Mouse (Mus musculus) ES-CJ7 (cell line): ENCODE data around the gene Panx1.

Experiments
- DNase-seq: peaks from one replicate; pipeline ENCODE4 v3.0.0; 2011; ENCODE audit warnings: low read depth, low spot score

The Panx1 gene

DNA sequence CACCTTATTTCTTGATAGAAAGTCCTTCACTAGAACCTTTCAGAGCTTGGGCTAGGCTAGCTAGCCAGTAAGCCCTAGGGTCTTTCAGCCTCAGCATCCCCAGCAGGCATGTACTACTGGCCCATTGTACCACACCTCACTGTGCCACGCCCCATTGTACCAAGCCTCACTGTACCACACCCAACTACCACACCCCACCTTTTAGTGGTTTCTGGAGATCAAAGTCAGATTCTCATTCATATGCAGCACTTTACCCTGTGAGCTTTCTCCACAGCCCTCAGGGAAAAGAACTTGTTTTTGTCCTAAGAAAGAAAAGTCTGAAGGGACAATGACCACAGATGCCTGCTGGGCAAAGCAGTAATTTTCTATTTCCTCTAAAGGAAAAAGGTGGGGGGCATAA is 22.2 kb downstream of the Panx1 start:
- DNase-seq = peak; percentile 91

DNA sequence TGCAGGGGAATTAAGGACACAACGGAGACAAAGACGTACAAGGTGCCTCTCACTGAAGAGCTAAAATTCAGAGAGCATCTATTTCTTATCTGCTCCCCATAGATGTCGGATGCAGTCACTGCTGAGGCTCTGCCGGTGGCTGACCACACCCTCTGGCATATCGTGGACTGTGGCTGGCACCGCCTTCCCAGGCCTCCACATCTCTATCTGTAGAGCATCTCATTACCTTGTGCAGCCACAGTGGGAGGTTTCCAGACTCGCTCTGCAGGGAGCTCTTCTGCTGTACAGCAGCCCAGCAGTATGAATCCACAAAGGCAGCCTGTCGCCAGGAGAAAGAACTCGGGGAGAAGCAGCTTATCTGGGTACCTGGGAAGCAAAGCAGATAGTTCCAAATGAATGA is 24.1 kb downstream of the Panx1 start:
- DNase-seq = peak; percentile 50

DNA sequence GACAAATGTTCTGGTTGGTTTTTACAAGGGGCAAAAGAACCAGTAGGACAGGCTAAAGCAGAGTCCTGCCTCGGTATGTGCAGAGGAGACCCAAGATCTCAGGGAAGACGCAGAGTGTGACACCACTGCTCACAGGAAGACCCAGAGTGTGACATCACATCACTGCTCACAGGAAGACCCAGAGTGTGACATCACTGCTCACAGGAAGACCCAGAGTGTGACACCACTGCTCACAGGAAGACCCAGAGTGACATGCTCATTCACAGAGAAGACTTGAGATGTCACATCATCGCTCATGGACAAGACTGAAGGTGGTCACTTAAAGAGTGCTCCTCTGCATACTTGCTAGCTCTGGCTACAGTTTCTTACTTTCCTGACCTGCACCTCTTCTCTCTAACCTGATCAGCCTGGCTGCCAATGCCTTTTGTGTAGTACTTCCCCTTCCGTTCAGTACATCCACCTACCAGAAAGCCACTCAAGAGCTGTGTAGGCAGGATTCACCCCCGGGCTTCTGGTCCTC is 24.7 kb downstream of the Panx1 start:
- no peak for DNase-seq

DNA sequence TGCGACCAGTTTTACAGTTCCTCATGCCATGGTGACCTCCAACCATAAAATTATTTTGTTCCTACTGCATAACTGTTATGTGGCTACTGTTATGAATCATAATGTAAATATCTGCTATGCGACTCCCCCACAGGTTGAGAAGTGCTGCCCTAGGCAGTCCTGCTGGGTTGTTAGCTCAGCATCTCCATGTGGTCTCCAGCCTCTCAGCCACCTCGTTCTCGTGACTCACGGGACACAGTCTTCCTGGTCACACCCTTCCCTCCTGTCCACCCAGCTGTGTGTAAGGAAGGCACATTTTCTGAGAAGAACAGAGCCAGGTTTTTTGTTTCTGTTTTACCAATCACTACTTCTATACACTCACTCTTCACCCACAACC is 26.5 kb downstream of the Panx1 start:
- DNase-seq = no peak

DNA sequence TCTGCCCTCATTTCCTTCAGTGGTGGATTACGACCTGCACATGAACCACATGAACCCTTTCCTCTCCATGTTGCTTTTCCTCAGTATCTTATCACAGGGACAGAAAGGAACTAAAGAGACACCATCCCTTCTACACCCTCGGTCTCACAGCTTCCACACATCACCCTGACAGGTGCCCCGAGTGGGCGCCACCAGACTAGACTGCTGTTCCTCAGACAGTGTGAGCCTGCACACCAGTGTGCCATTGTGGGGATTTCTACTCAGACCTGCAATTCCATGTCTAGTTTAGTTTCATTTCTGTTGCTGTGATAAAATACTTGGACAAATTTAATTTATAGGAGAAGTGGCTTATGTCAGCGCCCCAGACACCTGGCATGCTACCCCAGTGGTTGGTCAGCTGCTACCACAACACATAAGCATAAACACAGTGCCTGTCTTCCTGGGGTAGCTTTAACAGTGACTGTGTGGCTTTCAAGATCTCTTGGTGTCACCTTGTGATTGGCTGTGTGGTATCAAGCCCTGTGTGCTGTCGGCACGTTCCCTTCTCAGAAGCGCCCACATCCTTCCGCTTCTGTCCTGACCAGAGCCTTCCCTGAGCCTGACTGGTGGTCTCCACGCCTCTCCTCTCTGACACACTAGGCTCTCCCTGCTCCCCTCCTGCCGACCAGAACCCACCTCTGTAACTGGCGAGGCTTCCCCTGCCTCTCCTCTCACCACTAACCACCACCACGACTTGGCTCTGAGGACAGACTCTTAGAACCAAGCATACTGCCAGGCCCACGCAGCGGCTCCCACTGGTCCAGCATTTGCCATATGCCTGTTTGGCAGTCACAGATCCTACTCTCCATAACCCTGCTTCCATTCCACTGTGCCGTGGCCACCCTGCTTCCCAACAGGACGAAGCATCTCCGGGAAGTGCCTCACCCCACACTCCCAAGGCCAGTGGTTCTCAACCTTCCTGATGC is 27.2 kb downstream of the Panx1 start:
- no peak for DNase-seq

DNA sequence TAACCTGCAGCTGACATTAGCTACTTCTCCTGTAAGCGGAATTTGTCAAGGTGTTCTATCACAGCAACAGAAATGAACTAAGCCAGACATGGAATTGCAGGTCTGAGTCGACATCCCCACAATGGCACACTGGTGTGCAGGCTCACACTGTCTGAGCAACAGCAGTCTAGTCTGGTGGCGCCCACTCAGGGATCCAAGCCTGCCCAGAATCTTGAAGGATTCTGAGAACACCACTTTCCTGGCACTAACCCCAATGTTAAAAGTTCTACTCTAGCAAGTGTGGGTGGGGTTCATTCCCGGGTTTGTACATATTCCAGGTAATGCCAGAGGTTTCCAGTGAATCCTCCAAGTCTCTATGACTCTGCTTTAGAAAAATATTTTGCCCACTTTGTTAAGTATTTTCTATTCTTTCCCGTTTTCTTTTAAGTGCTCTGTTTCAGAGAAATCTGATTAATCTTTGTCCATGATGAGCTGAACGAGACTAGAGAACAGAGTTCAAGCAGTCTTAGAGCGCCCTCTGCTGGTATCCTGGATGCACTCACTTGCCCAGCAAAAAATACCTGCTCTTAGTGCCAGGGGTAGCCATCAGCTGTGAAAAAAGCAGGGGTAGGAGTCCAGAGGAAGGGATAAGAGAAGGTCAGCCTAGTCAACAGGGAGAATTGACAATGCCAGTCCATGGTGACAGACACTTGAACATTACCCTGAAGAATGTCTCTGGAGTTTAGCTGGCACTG is 29.9 kb downstream of the Panx1 start:
- peak; percentile 79 for DNase-seq

DNA sequence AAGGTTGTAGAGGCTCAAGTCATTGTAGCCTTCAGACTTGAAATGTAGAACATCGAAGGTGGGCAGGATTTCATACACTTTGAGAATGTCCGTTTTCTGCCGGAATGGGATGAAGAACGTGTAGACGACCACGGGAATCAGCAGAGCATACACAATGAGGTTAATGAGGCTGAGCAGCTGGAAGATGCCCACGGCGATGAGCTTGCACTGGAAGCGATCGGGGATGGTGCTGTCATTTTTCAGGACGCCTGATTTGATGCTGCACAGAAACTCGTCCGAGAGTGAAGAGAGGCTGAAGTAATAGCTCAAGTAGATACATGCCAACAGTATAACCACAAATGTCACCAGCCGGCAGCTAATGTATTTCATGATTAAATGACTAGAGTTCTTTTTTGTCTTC is 37.7 kb downstream of the Panx1 start:
- DNase-seq = no peak

DNA sequence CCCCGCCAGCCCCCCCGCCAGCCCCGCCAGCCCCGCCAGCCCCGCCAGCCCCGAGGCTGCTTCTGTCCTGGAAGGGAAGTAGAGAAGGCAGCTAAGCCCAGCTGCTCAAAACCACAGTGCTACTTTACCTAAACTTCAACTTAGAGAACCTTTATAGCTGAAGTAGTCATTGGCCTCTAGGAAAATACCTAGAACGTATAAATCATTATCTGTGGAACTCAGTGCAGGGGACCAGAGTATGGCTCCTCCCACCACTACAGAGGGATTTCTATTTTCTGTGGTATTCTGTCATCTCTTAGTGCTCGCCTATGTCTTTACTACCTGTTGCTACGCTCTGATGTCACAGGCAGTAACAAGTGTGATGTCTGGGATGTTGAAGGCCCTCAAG is 41.0 kb downstream of the Panx1 start:
- DNase-seq = no peak

DNA sequence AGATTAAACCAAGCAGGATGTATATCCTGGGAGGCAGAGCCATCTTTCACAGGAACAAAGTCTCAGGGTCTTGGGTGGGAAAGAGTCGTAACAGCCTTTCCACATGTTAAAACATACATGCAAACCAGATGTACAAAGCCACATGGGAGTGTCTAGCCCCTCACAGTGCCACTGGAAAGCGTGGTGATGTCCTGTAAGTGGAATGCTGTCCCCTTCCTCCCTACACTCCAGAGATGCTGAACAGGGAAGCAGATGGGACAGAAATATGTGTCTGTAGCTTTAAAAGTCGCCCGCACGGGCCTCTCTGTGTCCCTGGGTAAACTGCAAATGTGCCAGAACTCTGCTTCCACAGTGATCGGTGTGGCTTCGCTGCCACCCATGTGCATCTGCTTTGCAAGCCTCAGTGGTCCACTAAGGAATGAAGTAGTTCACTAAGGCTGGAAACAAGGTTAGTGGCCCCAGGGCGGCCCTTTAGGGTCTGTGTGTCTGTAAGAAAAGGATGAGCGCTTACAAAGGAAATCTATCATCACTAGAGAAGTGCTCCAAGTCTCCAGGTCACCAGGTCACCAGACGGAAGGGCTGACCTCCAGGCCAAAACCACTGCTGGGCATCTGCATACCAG is 41.5 kb downstream of the Panx1 start:
- no peak for DNase-seq

DNA sequence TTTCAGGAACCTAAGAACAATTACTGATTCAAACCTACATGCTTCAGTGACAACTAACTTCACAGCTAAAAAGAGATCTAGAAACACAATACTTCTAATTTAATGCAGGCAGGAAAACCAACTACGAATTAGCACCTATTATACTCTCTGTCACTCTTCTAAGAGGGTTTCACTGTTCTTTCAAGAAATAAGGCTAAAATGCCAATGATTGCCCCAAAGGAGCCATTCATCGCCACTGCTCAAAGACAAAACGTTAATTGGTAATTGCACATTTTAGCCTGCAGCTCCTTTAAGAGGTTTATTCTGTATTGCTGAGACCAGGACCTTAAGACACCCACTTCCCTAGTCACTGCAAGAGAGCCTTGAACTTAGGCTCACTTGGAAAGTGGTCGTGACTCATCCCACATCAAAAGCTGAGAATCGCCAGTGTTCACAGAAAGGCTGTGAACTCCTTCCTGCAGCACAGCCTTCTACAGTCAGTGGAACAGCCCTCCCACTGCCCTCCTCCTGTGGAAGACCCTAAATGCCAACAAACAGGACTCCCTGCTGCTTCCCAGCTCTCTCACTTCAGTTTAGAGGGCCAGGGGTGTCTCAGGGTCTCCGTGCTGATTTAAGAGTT is 42.2 kb downstream of the Panx1 start:
- no peak for DNase-seq

DNA sequence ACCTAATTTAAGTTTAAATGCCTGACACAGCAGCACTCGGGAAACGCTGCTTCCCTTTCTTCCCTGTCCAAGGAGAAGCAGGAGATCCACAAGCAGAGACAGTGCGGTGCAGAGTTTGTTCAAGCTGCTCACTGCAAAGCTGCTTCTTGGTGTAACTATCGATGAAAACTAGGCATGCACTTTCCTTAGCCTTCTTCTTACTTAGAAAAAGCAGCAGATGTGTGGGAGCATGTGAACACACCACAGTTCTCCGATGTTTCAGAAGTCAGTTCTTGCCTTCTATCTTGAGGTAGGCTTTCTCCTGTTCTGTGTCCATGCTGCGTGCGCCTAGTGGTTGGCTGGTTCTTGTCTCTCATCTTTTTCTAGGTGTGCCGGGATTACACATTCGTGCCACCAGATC is 46.5 kb downstream of the Panx1 start:
- no peak for DNase-seq

DNA sequence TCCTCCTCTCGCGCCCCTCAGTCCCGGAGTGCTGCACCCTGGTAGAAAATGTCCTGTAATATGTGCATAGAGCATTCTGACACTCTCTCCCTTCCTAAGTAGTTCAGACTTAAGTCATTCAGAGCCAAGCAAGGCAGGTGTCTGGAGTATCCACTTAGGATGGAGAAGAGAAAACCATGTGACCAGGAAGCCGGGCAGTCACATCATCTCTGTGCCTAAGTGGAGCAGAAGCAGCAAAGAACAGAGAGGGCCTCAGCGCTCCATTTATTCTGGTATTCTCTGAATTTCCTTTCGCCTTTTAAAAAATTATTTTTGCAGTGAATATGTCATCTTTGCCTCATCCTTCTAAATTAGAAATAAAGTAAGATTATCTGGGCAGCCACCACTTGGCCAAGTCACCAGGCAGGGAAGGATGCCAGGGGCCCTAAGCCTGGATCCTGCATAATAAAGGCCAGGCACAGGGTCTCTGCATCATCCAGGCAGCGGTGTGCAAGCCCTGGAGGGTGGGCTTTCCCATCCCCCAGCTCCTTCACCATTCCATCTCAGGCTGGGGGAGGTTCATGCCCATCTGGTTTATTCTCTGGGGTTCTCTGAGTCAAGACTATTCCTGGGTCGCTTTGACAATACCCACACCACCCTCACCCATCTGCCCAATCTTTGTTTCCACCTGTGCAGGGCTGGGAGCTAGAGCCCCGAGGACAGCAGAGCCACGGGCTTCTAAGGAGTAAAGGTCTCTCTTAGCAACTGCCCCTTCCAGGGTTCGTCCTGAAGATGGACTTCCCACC is 47.8 kb downstream of the Panx1 start:
- no peak for DNase-seq

DNA sequence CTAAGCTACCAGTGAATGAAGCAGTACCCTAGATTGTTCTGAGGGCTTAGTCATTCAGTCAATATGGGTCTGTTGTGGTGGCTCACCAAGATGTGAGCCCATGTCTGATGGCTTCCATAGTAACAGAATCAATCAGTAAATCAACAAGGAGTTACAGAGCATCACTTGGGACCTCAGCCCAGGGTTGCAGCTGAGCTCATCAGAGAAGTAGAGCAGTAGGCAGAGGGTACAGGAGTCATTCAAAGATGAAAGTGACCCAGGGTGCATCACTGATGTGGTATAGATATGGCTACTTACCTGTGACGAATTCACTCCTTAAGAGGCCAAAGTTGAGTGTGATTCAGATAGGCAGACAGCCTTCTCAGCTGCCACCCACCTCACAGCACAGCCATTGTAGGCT is 49.8 kb downstream of the Panx1 start:
- DNase-seq = no peak

DNA sequence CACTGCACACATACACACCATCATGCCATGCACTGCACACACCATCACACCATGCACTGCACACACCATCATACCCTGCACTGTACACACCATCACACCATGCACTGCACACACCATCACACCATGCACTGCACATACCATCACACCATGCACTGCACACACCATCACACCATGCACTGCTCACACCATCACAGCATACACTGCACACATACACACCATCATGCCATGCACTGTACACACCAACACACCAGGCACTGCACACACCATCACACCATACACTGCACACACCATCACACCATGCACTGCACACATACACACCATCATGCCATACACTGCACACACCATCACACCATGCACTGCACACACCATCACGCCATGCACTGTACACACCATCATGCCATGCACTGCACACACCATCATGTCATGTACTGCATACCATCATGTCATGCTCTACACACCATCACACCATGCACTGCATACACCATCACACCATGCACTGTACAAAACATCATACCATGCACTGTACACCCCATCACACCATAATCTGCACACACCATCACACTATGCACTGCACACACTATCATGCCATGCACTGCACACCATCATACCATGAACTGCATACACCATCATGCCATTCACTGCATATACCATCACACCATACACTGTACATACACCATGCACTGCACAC is 56.5 kb downstream of the Panx1 start:
- DNase-seq = no peak

DNA sequence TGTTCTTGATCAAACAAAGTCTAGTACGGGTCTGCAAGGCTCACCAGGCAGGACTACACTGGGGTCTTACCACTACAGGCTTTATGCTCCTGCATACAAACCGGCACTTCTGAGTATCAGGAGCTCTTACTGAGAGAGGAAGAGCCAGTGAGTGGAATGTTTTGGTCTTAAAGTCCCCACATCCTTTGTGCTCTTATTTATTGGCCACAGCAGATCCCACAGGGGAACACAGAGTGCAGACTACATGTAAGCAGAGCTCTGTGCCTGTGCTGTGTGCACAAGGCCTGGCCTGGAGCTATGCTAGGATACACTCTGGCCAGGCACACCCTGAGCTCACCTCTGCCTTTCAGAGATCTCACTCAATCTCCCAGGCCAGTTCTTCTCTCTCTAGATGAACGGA is 62.1 kb downstream of the Panx1 start:
- no peak for DNase-seq

DNA sequence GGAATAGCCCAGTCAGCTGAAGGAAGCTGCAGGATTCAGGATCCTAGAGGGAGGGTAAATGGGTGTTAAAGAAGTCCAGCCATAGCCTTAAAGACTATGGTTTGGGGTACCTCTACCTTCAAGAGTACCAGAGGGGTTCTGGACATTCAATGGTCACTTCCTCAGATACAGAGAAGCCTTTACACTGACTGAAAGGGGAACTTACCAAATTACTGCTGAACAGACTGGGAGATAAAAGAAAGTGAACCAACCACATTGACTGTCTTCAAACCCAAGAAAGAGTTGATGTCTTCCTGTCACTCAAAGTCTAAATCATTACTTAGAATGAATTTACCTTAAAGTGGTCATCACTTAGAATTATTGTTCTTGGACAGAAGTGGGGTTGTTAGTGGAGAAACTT is 62.6 kb downstream of the Panx1 start:
- no peak for DNase-seq

DNA sequence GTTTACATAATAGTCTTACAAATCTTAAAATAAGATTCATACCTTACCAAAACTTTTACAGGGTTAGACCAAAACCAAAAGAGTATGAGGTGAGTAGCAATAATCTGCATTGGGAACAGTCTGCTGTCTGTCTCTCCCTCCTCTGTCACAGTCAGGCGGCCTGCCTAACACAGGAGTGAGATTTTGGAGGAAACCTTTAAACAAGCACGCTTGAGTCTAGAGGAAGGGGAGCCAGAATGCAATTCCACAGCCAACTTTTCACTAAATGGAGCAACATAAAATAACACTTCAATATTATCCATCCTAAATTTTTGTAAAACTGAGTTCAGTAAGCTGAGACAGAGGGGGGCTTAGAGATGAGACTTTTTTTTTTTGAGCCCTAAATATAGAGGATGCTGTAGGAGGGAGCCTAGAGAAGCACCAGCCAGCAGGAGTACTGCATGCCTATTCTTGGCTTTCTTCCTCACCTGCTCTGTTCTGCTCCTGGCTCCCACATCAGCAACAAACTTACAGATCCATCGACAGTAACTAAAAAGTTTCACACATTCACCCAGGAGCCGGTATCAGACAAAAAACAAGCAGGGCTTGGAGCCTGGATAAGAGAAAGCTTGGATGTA is 63.6 kb downstream of the Panx1 start:
- DNase-seq = no peak

DNA sequence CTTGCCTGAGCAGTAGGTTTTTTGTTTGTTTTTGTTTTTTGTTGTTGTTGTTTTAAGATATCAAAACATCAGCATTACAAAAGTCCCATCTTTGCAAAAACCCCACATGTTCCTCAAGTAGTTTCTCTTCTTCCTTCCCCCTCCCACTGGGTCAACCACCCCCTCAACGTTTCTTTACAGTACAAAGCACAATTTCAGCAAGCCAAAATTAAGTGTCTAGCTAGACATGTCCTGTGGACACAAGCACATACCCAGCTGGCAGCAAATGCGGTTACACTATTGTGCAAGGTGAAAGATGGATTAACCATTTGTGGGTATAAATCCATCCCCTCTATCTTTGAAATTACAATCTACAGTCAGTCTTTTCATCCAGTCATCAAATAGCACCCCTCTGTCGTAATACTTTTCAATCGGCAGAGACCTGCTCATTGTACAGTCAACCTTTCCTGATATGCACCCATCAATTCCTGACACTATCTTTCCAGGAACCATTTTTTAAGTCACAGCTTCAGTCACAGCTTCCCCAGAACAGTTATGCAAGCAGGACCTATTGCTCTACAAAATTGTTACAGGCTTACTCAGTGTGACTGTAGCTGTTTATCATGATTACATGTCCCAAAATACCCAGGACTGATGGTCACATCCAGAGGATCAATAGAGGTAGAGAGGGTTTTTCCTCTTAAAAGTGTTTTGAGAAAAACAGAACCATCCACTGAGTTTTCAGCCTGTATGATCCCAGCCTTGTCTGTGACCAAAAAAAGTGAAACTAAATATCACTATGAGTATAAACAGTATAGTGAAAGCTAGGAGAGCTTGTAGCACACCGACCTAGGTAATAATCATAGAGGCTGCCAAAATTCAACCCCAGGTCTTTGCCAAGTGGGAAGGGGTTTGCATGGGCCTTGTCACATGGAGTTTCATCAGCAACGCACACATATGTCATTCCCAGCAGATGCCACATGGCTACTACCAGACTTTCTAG is 70.7 kb downstream of the Panx1 start:
- no peak for DNase-seq

DNA sequence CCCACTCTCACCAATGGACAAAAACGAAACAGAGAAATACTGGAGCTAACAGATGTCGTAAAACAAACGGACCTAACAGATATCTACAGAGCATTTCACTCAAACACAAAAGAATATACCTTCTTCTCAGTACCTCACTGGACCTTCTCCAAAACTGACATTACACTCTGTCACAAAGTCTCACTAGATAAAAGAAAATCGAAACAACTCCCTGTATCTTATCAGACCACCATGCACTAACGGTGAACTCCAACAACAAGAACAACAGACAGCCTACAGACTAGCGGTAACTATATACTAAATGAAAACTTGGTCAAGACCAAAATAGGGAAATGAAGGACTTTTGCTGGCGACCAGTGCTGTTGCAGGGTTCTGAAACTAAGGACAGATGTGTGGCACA is 71.5 kb downstream of the Panx1 start:
- DNase-seq = no peak
